Mouse (Mus musculus) C2C12 (cell line): ENCODE data around the gene Prnd.
A peak's percentile ranks its signal among the peaks of the same experiment; 100 is the strongest.

Experiments used
- CEBPB ChIP-seq: IDR thresholded peaks from one replicate; pipeline ENCODE4 v1.6.1; 2011; ENCODE audit warnings: low read depth, mild to moderate bottlenecking, control low read depth, moderate library complexity
- CTCF ChIP-seq: IDR thresholded peaks from one replicate; pipeline ENCODE4 v1.5.1; 2011; ENCODE audit not compliant: control insufficient read depth, insufficient read depth, insufficient read length
- FOSL1 ChIP-seq: IDR thresholded peaks from one replicate; pipeline ENCODE4 v1.8.0; 2011; ENCODE audit warnings: mild to moderate bottlenecking, low read length; ENCODE audit not compliant: poor library complexity, insufficient read depth, severe bottlenecking
- MAX ChIP-seq: IDR thresholded peaks from one replicate; pipeline ENCODE4 v1.6.1; 2011; ENCODE audit warnings: mild to moderate bottlenecking, control low read depth
- MYOG ChIP-seq: IDR thresholded peaks from one replicate; pipeline ENCODE4 v1.6.1; 2011; ENCODE audit not compliant: control insufficient read depth, insufficient read length; ENCODE audit errors: extremely low read depth
- USF1 ChIP-seq: IDR thresholded peaks from one replicate; pipeline ENCODE4 v1.6.1; 2011; ENCODE audit warnings: low read depth, mild to moderate bottlenecking, control low read depth, moderate library complexity

- TF ChIP-seq CTCF (no peak), MAX (peak; percentile 81), USF1 (no peak), CEBPB (no peak), MYOG (no peak), FOSL1 (peak; percentile 53)
Measured at GRCm38 (mm10) chr2:131902867-131903266, 47.8 kb upstream of the Prnd start.
